ENCODE assay signal across 19 mouse cellular contexts in the genomic region with DNA sequence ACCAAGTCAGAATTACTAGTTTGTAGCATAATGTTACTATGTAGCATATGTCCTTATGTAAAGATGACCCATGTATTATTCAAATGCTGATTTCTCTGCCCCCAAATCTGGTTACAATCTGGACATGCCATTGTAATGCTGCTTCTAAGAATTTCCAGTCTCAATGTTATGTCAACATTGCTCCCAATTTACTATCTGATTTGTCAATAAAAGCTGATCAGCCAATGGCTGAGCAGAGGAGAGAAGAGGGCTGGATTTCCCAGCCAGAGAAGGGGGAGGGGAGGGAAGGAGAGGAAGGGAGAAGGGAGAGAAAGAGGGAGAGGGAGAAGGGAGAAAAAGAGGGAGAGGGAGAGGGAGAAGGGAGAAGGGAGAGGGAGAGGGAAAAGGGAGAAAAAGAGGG. TPM values are rescaled to one million over a fixed set of nuclear protein-coding genes. Genes with fewer than 3 reads are reported as not detected.
DNase-seq lines count a peak whose midpoint lies in the region; ATAC-seq and TF ChIP-seq lines count a peak whose summit lies in the region.
"Had no signal": no experiment of that assay in that cellular context is flagged by ENCODE, and none has a peak within 500 bp of the region (broad histone marks: within the 10 kb centered on the region; RNA-seq: fewer than 3 reads in every experiment).

No protein-coding gene starts in this region.

- TF ChIP-seq CTCF in liver, postnatal 0 days (IDR thresholded peaks at IDR 0.05; ENCODE audit: low read depth), result no peak
- no peak for TF ChIP-seq CTCF in ES-Bruce4 (IDR thresholded peaks at IDR 0.05; ENCODE audit: low read depth, low read length)

- H3K27ac ChIP-seq in forebrain, embryonic 14.5 days (ENCODE audit: low read depth, low read length), result no peak overlapping the region
- no peak overlapping the region for H3K27ac ChIP-seq in forebrain, embryonic 13.5 days
- H3K27ac ChIP-seq in liver, postnatal 0 days (ENCODE audit: low read depth), result 0 out of 2 replicates have a peak overlapping the region, but pooled peaks have one; percentile 11
- 0 out of 2 replicates have a peak overlapping the region, but pooled peaks have one; percentile 35 for H3K27ac ChIP-seq in midbrain, embryonic 13.5 days
- H3K27ac ChIP-seq in midbrain, embryonic 10.5 days (replicated peaks), result no peak overlapping the region
- H3K27ac ChIP-seq in ES-Bruce4 (ENCODE audit: insufficient read depth, low read length), result peak overlapping the region; percentile 37
- H3K27ac ChIP-seq: embryonic facial prominence, embryonic 13.5 days; embryonic facial prominence, embryonic 15.5 days; forebrain, embryonic 10.5 days; forebrain, embryonic 12.5 days had no signal

- no peak for TF ChIP-seq POLR2A in ES-Bruce4 (IDR thresholded peaks at IDR 0.05; ENCODE audit: insufficient read depth, low read length)

- H3K9me3 ChIP-seq in forebrain, embryonic 14.5 days (replicated peaks; ENCODE audit: control insufficient read depth, low read length), result no peaks in the 10 kb centered on the region
- no peaks in the 10 kb centered on the region for H3K9me3 ChIP-seq in forebrain, embryonic 13.5 days (replicated peaks)
- no peaks in the 10 kb centered on the region for H3K9me3 ChIP-seq in liver, postnatal 0 days (ENCODE audit: low read length)
- H3K9me3 ChIP-seq in midbrain, embryonic 13.5 days, result no peaks in the 10 kb centered on the region
- no peaks in the 10 kb centered on the region for H3K9me3 ChIP-seq in midbrain, embryonic 10.5 days (replicated peaks)
- no peaks in the 10 kb centered on the region for H3K9me3 ChIP-seq in ES-Bruce4 (replicated peaks; ENCODE audit: control insufficient read depth, insufficient read depth, low read length, poor library complexity, severe bottlenecking)
- H3K9me3 ChIP-seq: embryonic facial prominence, embryonic 13.5 days; embryonic facial prominence, embryonic 15.5 days; forebrain, embryonic 10.5 days; forebrain, embryonic 12.5 days had no signal

- 0 out of 2 replicates have a peak, but pooled peaks have one; percentile 1 for ATAC-seq in forebrain, embryonic 14.5 days
- ATAC-seq in forebrain, embryonic 13.5 days, result no peak
- peak; percentile 64 for ATAC-seq in liver, postnatal 0 days
- 0 out of 2 replicates have a peak, but pooled peaks have one; percentile 13 for ATAC-seq in midbrain, embryonic 13.5 days

- H3K9ac ChIP-seq in forebrain, embryonic 14.5 days (ENCODE audit: low read length), result no peak overlapping the region
- H3K9ac ChIP-seq in forebrain, embryonic 13.5 days, result no peak overlapping the region
- H3K9ac ChIP-seq in liver, postnatal 0 days (replicated peaks), result no peak overlapping the region
- H3K9ac ChIP-seq in midbrain, embryonic 13.5 days (replicated peaks), result no peak overlapping the region
- H3K9ac ChIP-seq in ES-Bruce4 (ENCODE audit: low read depth, poor library complexity, severe bottlenecking), result no peak overlapping the region
- H3K9ac ChIP-seq: embryonic facial prominence, embryonic 13.5 days; embryonic facial prominence, embryonic 15.5 days; forebrain, embryonic 12.5 days had no signal

- H3K36me3 ChIP-seq in forebrain, embryonic 14.5 days (ENCODE audit: control insufficient read depth, insufficient read depth, low read length), result peaks cover 25% of the 10 kb centered on the region
- peaks cover 40% of the 10 kb centered on the region for H3K36me3 ChIP-seq in forebrain, embryonic 13.5 days (ENCODE audit: poor library complexity, severe bottlenecking)
- peaks cover 31% of the 10 kb centered on the region for H3K36me3 ChIP-seq in liver, postnatal 0 days (replicated peaks; ENCODE audit: insufficient read depth, low read length)
- H3K36me3 ChIP-seq in midbrain, embryonic 13.5 days, result peaks cover 40% of the 10 kb centered on the region
- H3K36me3 ChIP-seq in midbrain, embryonic 10.5 days, result peaks cover 36% of the 10 kb centered on the region
- peaks cover 6% of the 10 kb centered on the region; the same call in 1 of the 2 replicates for H3K36me3 ChIP-seq in ES-Bruce4 (ENCODE audit: control insufficient read depth, insufficient read depth, low read length, poor library complexity, severe bottlenecking)

- no peak overlapping the region for H3K4me3 ChIP-seq in forebrain, embryonic 14.5 days (ENCODE audit: low read depth, low read length)
- H3K4me3 ChIP-seq in forebrain, embryonic 13.5 days, result no peak overlapping the region
- no peak overlapping the region for H3K4me3 ChIP-seq in liver, postnatal 0 days (ENCODE audit: low read depth, low read length)
- H3K4me3 ChIP-seq in midbrain, embryonic 13.5 days (replicated peaks), result no peak overlapping the region
- no peak overlapping the region for H3K4me3 ChIP-seq in midbrain, embryonic 10.5 days
- no peak overlapping the region for H3K4me3 ChIP-seq in ES-Bruce4 (ENCODE audit: low read depth, low read length)
- H3K4me3 ChIP-seq: embryonic facial prominence, embryonic 13.5 days; embryonic facial prominence, embryonic 15.5 days; erythroblast, embryonic 14.5 days; forebrain, embryonic 10.5 days; forebrain, embryonic 12.5 days had no signal

- no peaks in the 10 kb centered on the region; the same call in 1 of the 2 replicates for H3K4me1 ChIP-seq in forebrain, embryonic 14.5 days (ENCODE audit: control insufficient read depth, insufficient read depth, low read length)
- H3K4me1 ChIP-seq in forebrain, embryonic 13.5 days, result no peaks in the 10 kb centered on the region
- peaks cover 6% of the 10 kb centered on the region for H3K4me1 ChIP-seq in liver, postnatal 0 days (ENCODE audit: insufficient read depth)
- no peaks in the 10 kb centered on the region for H3K4me1 ChIP-seq in midbrain, embryonic 13.5 days (replicated peaks)
- peaks cover 6% of the 10 kb centered on the region; the same call in 1 of the 2 replicates for H3K4me1 ChIP-seq in midbrain, embryonic 10.5 days
- peaks cover 6% of the 10 kb centered on the region for H3K4me1 ChIP-seq in ES-Bruce4 (ENCODE audit: control insufficient read depth, insufficient read depth, low read length)
- H3K4me1 ChIP-seq: embryonic facial prominence, embryonic 13.5 days; embryonic facial prominence, embryonic 15.5 days had no signal

- TF ChIP-seq EP300 in liver, postnatal 0 days (IDR thresholded peaks at IDR 0.05; ENCODE audit: low read depth), result no peak
- no peak for TF ChIP-seq EP300 in ES-Bruce4 (IDR thresholded peaks at IDR 0.05; ENCODE audit: insufficient read depth, low read depth, low read length)

- H3K4me2 ChIP-seq in forebrain, embryonic 14.5 days (ENCODE audit: low read length), result no peak overlapping the region
- no peak overlapping the region for H3K4me2 ChIP-seq in forebrain, embryonic 13.5 days
- no peak overlapping the region for H3K4me2 ChIP-seq in liver, postnatal 0 days (ENCODE audit: low read depth, low read length)
- H3K4me2 ChIP-seq in midbrain, embryonic 13.5 days (replicated peaks), result no peak overlapping the region
- H3K4me2 ChIP-seq: embryonic facial prominence, embryonic 13.5 days; embryonic facial prominence, embryonic 15.5 days; forebrain, embryonic 12.5 days had no signal

- no peaks in the 10 kb centered on the region for H3K27me3 ChIP-seq in forebrain, embryonic 14.5 days (replicated peaks; ENCODE audit: control insufficient read depth, insufficient read depth, low read length)
- no peaks in the 10 kb centered on the region for H3K27me3 ChIP-seq in forebrain, embryonic 13.5 days
- H3K27me3 ChIP-seq in liver, postnatal 0 days (ENCODE audit: insufficient read depth, low read length), result no peaks in the 10 kb centered on the region
- no peaks in the 10 kb centered on the region for H3K27me3 ChIP-seq in midbrain, embryonic 13.5 days
- no peaks in the 10 kb centered on the region for H3K27me3 ChIP-seq in midbrain, embryonic 10.5 days (ENCODE audit: low read depth, poor library complexity, severe bottlenecking)
- H3K27me3 ChIP-seq in ES-Bruce4 (ENCODE audit: control insufficient read depth, insufficient read depth, low read length, poor library complexity, severe bottlenecking), result no peaks in the 10 kb centered on the region
- H3K27me3 ChIP-seq: CH12.LX; embryonic facial prominence, embryonic 13.5 days; embryonic facial prominence, embryonic 15.5 days; forebrain, embryonic 12.5 days had no signal

- DNase-seq in forebrain, embryonic 14.5 days (ENCODE audit: low spot score), result no peak
- DNase-seq in liver, postnatal 0 days, result no peak
- DNase-seq in liver, result no peak
- no peak for DNase-seq in midbrain, embryonic 10.5 days (ENCODE audit: low spot score)
- DNase-seq: adrenal gland, adult 2 months; adrenal gland, postnatal 25 days; cerebellum, adult 11 months; cerebellum, adult 8-10 months; cerebellum, adult 9-11 months; cerebellum, postnatal 36 days had no signal

RNA-seq across cellular contexts. Expression of gene Ralbp1, which starts 20.3 kb away (rescaled TPM):
- polyA plus RNA-seq in forebrain, embryonic 14.5 days (2014; fragmentation: Nextera tagmentation; extraction: Ambion mirVana), result 42.9 and 50.2 TPM in 2 replicates
- polyA plus RNA-seq in forebrain, embryonic 13.5 days (2015; fragmentation: Nextera tagmentation; extraction: Ambion mirVana), result 56.9 and 58.4 TPM in 2 replicates
- 29.5 TPM in 2 replicates for polyA plus RNA-seq in liver, postnatal 0 days (2015; fragmentation: Nextera tagmentation; extraction: Ambion mirVana)
- 49.8 TPM in 2 replicates for polyA plus RNA-seq in midbrain, embryonic 13.5 days (2015; fragmentation: Nextera tagmentation; extraction: Ambion mirVana)
- 49.3 and 51.6 TPM in 2 replicates for polyA plus RNA-seq in midbrain, embryonic 10.5 days (2016; fragmentation: Nextera tagmentation; extraction: Ambion mirVana)
- polyA plus RNA-seq in ES-Bruce4 (2011; ENCODE audit: insufficient read depth, insufficient read length, low read depth, missing spikeins), result 41.3 and 42.9 TPM in 2 replicates

Comparison
In these comparisons a context has a peak if more than half of its experiments do, and no peak if none do; other contexts are left out.
1. H3K27ac ChIP-seq: peak in liver, postnatal 0 days (single experiment), midbrain, embryonic 13.5 days (single experiment) and ES-Bruce4 (single experiment); none in forebrain, embryonic 14.5 days (single experiment), forebrain, embryonic 13.5 days (single experiment) and midbrain, embryonic 10.5 days (single experiment).